Mouse (Mus musculus) right cerebral cortex, adult 2 months (tissue): ENCODE data around the gene Krt19.

Experiments
- DNase-seq, 2 experiments: peaks; one replicate each; pipeline ENCODE4 v3.0.0; 2021 to 2022; ENCODE audit warnings: low spot score in 2 of 2

Krt19 gene

DNA sequence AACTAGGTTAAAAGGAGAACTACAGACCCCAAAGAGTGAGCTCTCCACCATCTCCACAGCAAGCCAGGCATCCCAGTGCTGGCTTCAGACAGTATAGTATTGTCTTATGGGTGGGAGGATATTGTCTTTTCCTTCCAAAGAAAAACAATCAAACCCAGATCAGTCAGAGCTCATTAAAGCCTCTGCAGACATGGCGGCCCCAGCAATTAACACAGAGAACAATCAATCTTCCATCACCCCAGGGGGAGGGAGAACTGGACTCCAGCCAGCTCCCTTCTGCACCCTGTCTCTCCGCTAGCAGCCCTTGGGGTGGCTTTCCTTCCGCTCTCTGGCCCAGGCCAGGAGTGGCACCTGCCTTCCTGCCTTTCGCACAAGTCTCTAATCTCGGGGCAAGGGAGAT lies 10.8 kb downstream of the Krt19 start:
- DNase-seq: no peak

DNA sequence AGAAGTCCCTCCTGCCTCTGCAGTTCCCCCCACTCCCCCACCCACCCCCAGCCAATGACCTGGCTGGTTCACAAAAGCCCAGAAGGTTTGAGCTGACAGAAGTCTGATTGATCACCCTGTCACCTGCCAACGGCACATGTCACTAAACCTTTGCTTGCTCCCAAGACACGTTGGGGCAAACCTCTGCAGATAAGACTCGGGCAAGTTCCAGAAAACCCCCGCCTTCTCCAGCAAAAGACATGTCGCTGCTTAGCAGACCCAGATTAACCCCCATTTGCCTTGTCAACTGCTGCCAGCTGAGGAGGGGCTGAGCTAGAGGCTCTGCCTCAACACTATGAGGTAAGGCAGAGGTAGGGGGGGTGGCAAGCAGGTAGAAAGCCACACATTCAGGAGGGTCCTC lies 11.9 kb downstream of the Krt19 start:
- DNase-seq: no peak

DNA sequence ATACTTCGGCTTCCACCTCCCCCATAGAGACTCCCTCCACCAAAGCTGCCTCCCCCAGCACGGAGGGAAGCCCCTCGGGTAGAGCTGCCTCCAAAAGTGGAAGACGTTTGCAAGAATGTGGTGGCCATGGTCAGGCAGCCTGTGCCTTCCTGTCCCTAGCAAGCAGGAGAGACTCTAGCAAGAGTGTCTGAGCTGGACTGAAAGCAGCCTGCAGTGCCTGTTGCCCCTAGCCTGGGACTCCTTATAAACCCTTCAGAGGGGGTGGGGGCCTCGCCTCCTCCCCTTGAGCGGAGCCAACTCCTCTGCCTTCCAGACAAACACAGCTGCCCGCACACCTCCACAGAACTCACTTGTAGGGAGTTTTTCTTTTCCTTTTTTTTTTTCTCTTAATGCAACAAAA lies 12.7 kb downstream of the Krt19 start, which contains the start of gene Krt15:
Gene Krt15 (minus strand): TSS at position 198 of the 400 bp plus-strand sequence.
- no peak for DNase-seq

DNA sequence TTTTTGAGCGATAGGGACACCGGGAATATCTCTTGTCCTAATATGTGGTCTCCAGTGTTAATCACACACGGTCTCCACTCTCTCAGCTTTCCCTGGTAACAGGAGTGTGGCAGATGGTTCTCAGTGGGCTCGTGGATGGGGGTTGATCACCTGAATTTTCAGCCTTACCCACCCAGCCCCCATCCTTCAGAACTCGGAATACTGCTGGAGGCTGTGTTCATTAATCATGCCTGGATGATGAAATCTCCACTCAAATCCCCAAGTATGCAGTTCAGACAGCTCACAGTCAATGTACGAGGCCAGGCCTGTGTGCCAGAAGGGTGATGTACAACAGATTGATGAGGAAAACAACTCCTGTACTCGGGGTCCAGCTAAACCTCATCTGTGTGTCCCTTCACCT lies 23.6 kb downstream of the Krt19 start:
- no peak for DNase-seq

DNA sequence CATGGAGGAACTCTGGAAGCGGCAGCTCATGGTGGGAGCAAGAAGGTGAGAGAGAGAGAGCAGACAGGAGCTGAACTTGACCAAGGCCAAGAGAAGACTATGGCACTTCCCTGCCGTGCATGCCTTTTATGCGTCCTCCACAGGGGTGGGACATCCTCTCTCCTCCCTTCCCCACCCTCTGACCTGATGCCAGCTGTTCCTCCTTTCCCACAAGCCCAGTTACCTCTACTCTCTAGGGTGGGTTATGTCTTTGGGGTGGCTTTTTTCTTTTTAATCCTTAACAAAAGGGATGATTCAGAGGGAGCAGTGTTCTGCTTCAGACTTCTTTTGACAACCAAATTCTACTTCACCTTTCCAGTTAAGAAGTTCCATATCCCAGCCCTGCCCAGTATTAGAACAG lies 27.0 kb downstream of the Krt19 start, which contains the start of gene Krt13:
Gene Krt13 (minus strand): TSS at position 101 of the 400 bp plus-strand sequence.
- DNase-seq: no peak

DNA sequence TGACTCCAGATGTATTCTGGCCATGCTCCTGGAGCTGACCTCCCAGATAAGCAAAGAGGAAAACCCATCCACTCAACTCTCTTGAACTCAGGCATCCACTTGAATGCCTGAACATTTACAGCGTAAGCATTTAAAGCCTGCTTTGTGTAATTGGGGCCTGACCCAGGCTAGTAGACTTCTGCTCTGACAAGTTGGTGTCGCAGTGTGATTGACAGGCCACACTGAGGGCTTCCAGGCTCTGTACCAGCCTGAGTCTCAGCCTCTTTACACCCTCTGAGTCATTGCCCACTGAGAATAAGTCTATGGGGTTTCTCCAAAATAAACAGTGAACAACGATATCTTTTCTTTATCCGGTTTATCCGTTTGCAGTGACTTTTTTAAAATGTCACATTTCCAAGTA lies 28.1 kb downstream of the Krt19 start:
- no peak for DNase-seq

DNA sequence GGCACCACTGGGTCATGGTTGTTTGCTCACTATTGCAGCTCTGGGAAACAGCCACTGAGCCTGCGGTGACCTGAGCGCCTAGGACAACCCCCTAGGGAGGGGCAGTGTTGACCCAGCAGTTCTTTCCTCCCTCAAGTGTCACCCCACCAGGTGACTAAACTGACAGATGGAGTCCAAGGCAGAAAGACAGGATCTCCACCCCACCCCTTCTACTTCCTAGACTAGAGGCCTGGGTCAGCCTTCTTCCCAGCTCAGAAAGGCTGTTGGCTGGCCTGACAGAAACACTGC lies 34.8 kb downstream of the Krt19 start:
- DNase-seq: no peak

DNA sequence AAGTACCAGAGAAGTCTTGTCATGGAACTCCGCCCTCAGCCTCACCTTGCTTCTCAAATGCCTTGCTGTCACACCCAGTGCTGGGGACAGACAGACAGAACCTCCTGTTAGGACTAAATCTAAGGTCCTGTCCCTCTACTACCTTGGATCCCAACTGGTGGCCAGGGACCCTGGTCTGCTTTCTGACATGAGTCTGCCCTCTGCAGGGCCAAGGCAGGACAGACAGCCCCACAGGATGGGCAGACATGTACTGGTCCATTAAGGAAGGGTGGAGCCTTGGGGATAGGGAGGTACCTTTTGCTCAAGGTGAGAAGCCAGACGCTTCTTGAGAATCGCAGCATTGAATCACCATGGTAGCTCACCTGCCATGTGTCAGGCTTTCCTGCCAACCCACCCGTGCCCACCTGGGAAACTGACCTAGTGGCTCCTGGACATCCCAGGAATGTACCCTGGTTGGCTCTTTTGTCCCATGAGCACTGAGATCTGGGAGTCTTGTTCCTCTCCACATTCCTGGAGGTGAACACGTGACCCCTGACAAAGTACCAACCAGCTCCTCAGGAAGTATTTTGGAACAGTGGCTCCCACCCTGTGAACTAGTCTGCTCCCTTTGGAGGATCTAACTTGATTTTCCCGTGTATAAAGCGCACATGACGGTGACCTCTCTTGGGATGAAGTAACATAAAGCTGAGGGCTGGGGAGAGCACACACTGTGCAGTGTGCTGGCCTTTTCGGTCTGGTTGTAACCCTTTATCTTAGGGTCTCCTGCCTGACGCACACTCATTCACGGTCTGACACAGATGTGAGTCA lies 35.3 kb downstream of the Krt19 start:
- no peak for DNase-seq

DNA sequence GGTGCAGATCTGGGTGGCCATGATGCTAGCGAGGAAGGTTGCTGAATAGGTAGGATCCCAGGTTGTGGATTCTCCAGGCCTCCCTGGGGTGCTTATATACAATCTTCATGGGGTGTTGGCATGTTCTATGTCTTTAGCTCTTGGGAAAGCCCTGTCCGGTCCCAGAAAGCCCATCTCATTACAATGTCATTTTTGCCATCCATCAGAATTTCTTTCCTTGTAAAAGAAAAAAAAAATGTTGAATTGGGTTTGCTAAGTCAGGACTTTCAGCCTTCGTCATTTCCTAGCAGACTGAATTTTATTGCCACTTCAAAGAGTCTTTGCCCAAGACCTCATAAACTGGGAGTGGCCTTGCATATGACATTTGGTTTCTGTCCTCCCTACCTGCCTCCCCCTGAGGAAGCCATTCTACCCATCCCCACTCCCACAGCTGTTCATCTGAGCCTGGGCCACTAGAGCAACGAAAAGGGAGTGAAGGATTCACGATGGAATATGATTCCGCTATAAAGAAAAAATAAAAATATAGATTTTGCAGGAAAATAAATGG lies 42.8 kb downstream of the Krt19 start, which contains the start of gene Krt36:
Gene Krt36 (minus strand): TSS at position 51 of the 547 bp plus-strand sequence.
- no peak for DNase-seq

DNA sequence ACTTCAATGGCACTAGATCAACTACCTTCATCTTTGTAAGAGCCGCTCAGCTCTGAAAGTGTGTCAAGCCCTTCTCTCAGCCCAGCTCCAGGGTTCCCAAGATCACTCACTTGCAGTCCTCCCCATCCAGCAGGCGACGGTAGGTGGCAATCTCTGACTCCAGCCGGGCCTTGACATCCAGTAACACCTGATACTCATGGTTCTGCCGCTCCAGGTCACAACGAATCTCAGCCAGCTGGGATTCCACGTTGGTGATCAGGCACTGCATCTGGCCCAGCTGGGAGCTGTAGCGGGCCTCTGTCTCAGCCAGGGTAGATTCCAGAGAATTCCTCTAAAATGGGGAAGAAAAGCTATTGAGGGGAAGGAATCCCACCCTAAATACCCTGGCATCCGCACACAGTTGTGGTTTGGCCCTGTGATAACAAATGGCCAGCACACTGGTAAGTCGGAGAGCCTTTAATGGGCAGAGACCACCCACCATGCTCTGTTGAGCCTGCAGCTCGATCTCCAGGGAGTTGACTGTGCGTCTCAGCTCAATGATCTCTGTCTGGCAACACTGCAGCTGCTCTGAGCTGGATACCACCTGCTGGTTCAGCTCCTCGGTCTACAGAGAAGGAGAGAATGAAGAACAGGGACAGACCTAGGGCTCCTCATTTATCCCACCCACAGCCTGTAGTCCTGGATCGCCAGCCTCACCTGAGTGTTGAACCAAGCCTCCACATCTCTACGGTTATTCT lies 45.6 kb downstream of the Krt19 start:
- DNase-seq: no peak

DNA sequence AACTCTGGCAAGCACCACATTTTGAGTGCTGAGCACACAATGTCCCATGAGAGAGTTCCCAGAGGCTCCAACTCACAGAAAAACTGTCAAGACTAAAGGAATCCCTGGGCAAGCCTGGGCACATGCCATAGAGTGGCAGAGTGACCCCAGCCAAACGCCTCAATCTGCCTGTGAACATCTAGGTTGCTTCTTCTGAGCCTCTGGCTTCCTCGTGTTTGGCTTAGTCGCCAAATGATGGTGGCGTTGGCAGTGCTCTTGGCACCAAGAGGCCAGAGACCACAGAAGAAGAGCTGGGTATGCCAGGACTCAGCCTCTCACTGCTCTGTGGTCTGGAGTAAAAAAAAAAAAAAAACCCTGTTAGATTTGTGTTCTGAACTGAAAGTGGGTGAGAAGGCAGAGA lies 48.1 kb downstream of the Krt19 start:
- DNase-seq: no peak

DNA sequence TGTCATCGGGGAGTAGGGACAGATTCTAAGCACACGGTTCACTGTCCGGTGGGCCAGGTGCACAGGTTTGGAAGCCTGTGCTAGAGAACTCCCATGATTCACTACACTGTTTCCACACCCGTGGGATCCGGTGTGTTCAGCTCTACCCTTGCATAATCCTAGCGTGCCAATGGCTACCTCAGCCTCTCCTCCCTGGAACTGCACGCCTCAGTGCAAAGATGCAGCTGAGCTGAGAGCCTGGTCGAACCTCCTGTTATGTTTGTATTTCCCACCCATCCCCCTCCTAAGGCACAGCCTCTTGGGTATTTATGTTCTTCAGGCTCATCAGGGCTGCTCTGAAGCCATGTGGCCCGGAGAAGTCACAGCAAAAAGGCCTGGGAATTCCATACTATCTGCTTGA lies 50.6 kb downstream of the Krt19 start:
- DNase-seq: no peak

DNA sequence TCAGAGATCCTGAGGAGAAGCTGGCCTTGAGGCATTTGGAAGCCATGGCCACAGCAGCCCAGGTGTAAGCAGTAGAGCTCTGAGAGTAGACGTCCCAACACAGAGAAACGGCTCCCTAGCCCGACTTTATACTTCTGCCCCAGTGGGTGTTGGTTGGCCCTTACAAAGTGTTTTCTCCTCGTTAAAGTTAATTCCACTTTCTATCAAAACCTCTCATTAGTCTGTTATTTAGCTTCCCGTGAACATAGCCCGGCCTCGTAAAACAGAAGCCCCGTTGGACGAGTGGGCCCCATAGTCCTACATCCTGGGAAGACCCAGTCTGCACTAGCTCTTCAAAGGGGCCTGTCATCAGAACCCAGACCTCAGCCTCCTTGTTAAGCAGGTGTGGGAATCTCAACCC lies 52.3 kb downstream of the Krt19 start, which contains the start of gene Krt35:
Gene Krt35 (minus strand): TSS at position 101 of the 400 bp plus-strand sequence.
- no peak for DNase-seq
